Mouse (Mus musculus) hindbrain, embryonic 10.5 days (tissue): ENCODE data around the gene Tmem132c. TPM values are rescaled to one million over a fixed set of nuclear protein-coding genes. Genes with fewer than 3 reads are reported as not detected.

Experiments
- DNase-seq: peaks from one replicate; pipeline ENCODE4 v3.0.0-alpha.2; 2017; ENCODE audit warnings: low spot score
- H3K27ac ChIP-seq: fragments of 300-500 bp; sonication (generic); 2 replicates; pipeline ENCODE4 v1.5.1; 2016; ENCODE audit warnings: mild to moderate bottlenecking, moderate library complexity
- H3K27me3 ChIP-seq: fragments of 300-500 bp; sonication (generic); 2 replicates; pipeline ENCODE4 v1.6.1; 2016; ENCODE audit warnings: mild to moderate bottlenecking; ENCODE audit not compliant: poor library complexity, insufficient read depth, severe bottlenecking
- H3K36me3 ChIP-seq: fragments of 300-500 bp; sonication (generic); 2 replicates; pipeline ENCODE4 v1.6.1; 2016; ENCODE audit warnings: mild to moderate bottlenecking, moderate library complexity
- H3K4me1 ChIP-seq: fragments of 300-500 bp; sonication (generic); replicated peaks from 2 replicates; pipeline ENCODE4 v1.6.1; 2016; ENCODE audit warnings: mild to moderate bottlenecking
- H3K4me3 ChIP-seq: fragments of 300-500 bp; sonication (generic); 2 replicates; pipeline ENCODE4 v1.5.1; 2016; ENCODE audit warnings: mild to moderate bottlenecking, moderate library complexity
- H3K9me3 ChIP-seq: fragments of 300-500 bp; sonication (generic); 2 replicates; pipeline ENCODE4 v1.6.1; 2016; ENCODE audit warnings: mild to moderate bottlenecking, moderate library complexity
- WGBS: fragments of 180-500 bp; shearing (Covaris S2); methylation state at CpG from one replicate; pipeline ENCODE4 v1.1.7; 2016; 5-methylcytosine and 5-hydroxymethylcytosine counted together
- polyA plus RNA-seq: library from polyadenylated mRNA; unstranded; fragments of >200 nt; fragmentation: Nextera tagmentation; extraction: Ambion mirVana; gene quantifications from 2 replicates; pipeline ENCODE4 v1.2.1, GENCODE M21; 2016

The Tmem132c gene
- polyA plus RNA-seq, 1 experiment from 2014 or later, result 24.0 TPM

- DNase-seq, result no peak
- Histone ChIP-seq H3K9me3 (peaks cover 3% of the 10 kb centered on the region; the same call in 1 of the 2 replicates), H3K36me3 (no peaks in the 10 kb centered on the region), H3K4me3 (no peak overlapping the region), H3K4me1 (0 out of 2 replicates have a peak, but pooled peaks cover 7% of the 10 kb centered on the region), H3K27ac (no peak overlapping the region), H3K27me3 (no peaks in the 10 kb centered on the region)
- WGBS, result 81% methylated on average over 7 of the region's 7 CpGs
Measured at GRCm38 (mm10) chr5:127454068-127454467, 212.5 kb downstream of the Tmem132c start.

- 90% methylated on average over 10 of the region's 10 CpGs for WGBS
- no peaks in the 10 kb centered on the region for H3K4me1 ChIP-seq
- no peaks in the 10 kb centered on the region for H3K27me3 ChIP-seq
- no peak for DNase-seq
- no peaks in the 10 kb centered on the region for H3K9me3 ChIP-seq
- H3K36me3 ChIP-seq, result no peaks in the 10 kb centered on the region
- no peak overlapping the region for H3K4me3 ChIP-seq
- H3K27ac ChIP-seq, result no peak overlapping the region
Measured at GRCm38 (mm10) chr5:127456076-127456475, 214.5 kb downstream of the Tmem132c start.

- Histone ChIP-seq H3K4me1 (peaks cover 16% of the 10 kb centered on the region), H3K27me3 (no peaks in the 10 kb centered on the region), H3K36me3 (0 out of 2 replicates have a peak, but pooled peaks cover 2% of the 10 kb centered on the region), H3K4me3 (no peak overlapping the region), H3K27ac (no peak overlapping the region), H3K9me3 (no peaks in the 10 kb centered on the region)
- WGBS, result 55% methylated on average over 5 of the region's 5 CpGs
- DNase-seq, result no peak
Measured at GRCm38 (mm10) chr5:127468151-127468550, 226.5 kb downstream of the Tmem132c start.

DNA sequence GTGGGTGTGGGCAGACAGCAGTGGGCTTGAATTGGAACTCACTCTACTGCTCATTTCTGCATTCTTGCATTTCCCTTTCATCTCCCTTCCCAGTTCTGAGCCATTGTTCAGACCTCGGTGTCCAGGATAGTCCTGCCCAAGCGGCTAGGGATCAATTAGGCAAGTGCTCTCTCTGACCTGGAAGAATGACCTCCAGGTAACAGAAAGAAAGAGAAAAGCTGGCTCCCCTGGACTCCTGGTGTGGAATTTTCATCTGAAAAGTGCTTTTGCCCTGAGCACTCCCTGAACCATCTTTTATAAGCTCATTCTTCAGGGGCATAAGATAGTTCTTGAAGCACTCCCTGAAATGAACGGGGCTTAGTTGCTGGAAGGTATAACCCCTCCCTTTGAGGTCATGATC, 228.7 kb downstream of the Tmem132c start:
- Histone ChIP-seq H3K4me3 (no peak overlapping the region), H3K4me1 (peaks cover 16% of the 10 kb centered on the region), H3K9me3 (no peaks in the 10 kb centered on the region), H3K36me3 (no peaks in the 10 kb centered on the region), H3K27me3 (0 out of 2 replicates have a peak, but pooled peaks cover 4% of the 10 kb centered on the region), H3K27ac (no peak overlapping the region)
- DNase-seq, result no peak
- WGBS, result 33% methylated on average over 3 of the region's 3 CpGs

- no peaks in the 10 kb centered on the region for H3K9me3 ChIP-seq
- WGBS, result 58% methylated on average over 5 of the region's 5 CpGs
- H3K27ac ChIP-seq, result no peak overlapping the region
- H3K4me3 ChIP-seq, result no peak overlapping the region
- no peaks in the 10 kb centered on the region for H3K36me3 ChIP-seq
- peaks cover 9% of the 10 kb centered on the region; the same call in 1 of the 2 replicates for H3K27me3 ChIP-seq
- DNase-seq, result no peak
- peaks cover 19% of the 10 kb centered on the region for H3K4me1 ChIP-seq
Measured at GRCm38 (mm10) chr5:127471902-127472301, 230.3 kb downstream of the Tmem132c start.

GRCm38 (mm10) chr5:127473706-127474105, 232.1 kb downstream of the Tmem132c start:
- H3K4me1 ChIP-seq, result peaks cover 29% of the 10 kb centered on the region
- peaks cover 9% of the 10 kb centered on the region for H3K27me3 ChIP-seq
- 51% methylated on average over 2 of the region's 2 CpGs for WGBS
- no peaks in the 10 kb centered on the region for H3K36me3 ChIP-seq
- no peak overlapping the region for H3K4me3 ChIP-seq
- no peak overlapping the region for H3K27ac ChIP-seq
- no peaks in the 10 kb centered on the region for H3K9me3 ChIP-seq
- no peak for DNase-seq

DNA sequence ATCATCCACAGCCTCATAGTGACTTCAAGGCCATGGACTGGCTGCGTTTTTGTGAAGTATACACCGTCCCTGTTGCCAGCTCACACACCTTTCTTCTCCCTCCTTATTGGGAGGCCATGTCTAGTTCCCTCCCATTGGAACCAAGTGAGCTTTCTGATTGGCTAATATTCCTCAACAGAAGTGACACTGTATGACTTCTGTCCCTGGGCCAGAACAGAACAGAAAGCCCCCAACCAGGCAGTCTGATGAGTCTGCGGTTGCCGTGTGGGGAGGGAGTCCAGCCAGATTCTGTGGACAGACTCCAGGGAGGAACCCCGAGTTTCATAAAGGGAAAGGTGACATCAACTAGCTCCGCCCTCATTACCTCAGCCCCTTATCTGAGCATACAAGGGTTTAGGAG, 233.2 kb downstream of the Tmem132c start:
- Histone ChIP-seq H3K4me3 (no peak overlapping the region), H3K4me1 (peaks cover 37% of the 10 kb centered on the region), H3K36me3 (no peaks in the 10 kb centered on the region), H3K27ac (no peak overlapping the region), H3K27me3 (peaks cover 18% of the 10 kb centered on the region), H3K9me3 (no peaks in the 10 kb centered on the region)
- no peak for DNase-seq
- WGBS, result 91% methylated on average over 6 of the region's 6 CpGs

DNA sequence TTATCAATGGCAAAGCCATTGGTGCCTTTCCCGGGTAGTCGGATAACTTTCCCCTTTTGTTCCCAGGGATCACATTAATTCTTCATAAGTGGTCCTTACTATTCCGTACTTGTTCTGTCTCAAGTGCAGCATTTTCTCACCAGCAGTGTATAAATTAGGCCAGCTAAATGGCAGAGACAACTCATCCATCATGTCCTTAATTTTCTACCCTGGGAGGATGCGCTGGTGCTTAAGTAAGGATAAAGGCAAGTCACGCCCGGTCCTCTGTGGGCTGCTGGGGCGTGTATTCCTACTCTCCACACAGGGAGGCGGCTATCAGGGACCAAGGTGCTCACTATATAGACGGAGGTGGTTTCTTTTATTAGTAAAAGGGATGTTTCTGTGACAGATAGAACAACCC, 236.2 kb downstream of the Tmem132c start:
- Histone ChIP-seq H3K9me3 (no peaks in the 10 kb centered on the region), H3K27me3 (peaks cover 18% of the 10 kb centered on the region), H3K36me3 (no peaks in the 10 kb centered on the region), H3K4me1 (peaks cover 29% of the 10 kb centered on the region), H3K27ac (peak overlapping the region; percentile 40; the same call in 1 of the 2 replicates), H3K4me3 (peak overlapping the region; percentile 18; the same call in 1 of the 2 replicates)
- peak; percentile 24 for DNase-seq
- 21% methylated on average over 9 of the region's 9 CpGs for WGBS

GRCm38 (mm10) chr5:127478322-127478721, 236.7 kb downstream of the Tmem132c start:
- Histone ChIP-seq H3K4me1 (peaks cover 29% of the 10 kb centered on the region), H3K36me3 (0 out of 2 replicates have a peak, but pooled peaks cover under 1% of the 10 kb centered on the region), H3K4me3 (peak overlapping the region; percentile 18; the same call in 1 of the 2 replicates), H3K27ac (peak overlapping the region; percentile 31; the same call in 1 of the 2 replicates), H3K27me3 (peaks cover 18% of the 10 kb centered on the region), H3K9me3 (no peaks in the 10 kb centered on the region)
- WGBS, result 19% methylated on average over 11 of the region's 11 CpGs
- no peak for DNase-seq

- Histone ChIP-seq H3K4me3 (no peak overlapping the region), H3K9me3 (no peaks in the 10 kb centered on the region), H3K4me1 (peaks cover 47% of the 10 kb centered on the region), H3K36me3 (0 out of 2 replicates have a peak, but pooled peaks cover 3% of the 10 kb centered on the region), H3K27me3 (peaks cover 12% of the 10 kb centered on the region), H3K27ac (no peak overlapping the region)
- DNase-seq, result no peak
- whole genome bisulfite sequencing, result 79% methylated on average over 9 of the region's 9 CpGs
Measured at GRCm38 (mm10) chr5:127480931-127481330, 239.3 kb downstream of the Tmem132c start.

GRCm38 (mm10) chr5:127481416-127481815, 239.8 kb downstream of the Tmem132c start:
- 0 out of 2 replicates have a peak, but pooled peaks cover 3% of the 10 kb centered on the region for H3K36me3 ChIP-seq
- no peak overlapping the region for H3K27ac ChIP-seq
- H3K4me3 ChIP-seq, result no peak overlapping the region
- peaks cover 47% of the 10 kb centered on the region for H3K4me1 ChIP-seq
- DNase-seq, result peak; percentile 71
- 27% methylated on average over 5 of the region's 5 CpGs for WGBS
- no peaks in the 10 kb centered on the region for H3K9me3 ChIP-seq
- peaks cover 9% of the 10 kb centered on the region for H3K27me3 ChIP-seq

DNA sequence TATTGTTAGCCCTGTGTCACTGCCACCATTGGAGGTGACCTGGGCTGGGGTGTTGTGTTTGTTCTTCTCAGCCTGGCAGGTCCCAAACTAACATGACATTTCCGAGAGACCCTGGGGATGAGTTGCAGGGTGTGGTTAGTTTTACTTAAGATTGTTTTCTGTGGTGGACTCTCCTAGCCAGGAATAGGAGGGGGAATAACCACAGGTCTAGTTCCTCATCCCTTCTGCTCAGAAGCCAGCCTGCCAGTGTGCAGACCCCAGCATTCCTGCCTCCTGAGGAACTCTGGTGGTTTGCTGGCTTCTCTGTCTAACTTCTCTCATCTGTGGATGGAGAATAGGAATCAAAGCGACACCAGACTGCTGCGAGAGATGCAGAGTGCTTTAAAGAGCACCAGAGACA, 240.7 kb downstream of the Tmem132c start:
- no peak overlapping the region for H3K27ac ChIP-seq
- WGBS, result 86% methylated on average over 3 of the region's 3 CpGs
- peaks cover 40% of the 10 kb centered on the region for H3K4me1 ChIP-seq
- peaks cover 9% of the 10 kb centered on the region for H3K27me3 ChIP-seq
- H3K9me3 ChIP-seq, result peaks cover 7% of the 10 kb centered on the region; the same call in 1 of the 2 replicates
- peaks cover 8% of the 10 kb centered on the region; the same call in 1 of the 2 replicates for H3K36me3 ChIP-seq
- no peak for DNase-seq
- H3K4me3 ChIP-seq, result no peak overlapping the region

DNA sequence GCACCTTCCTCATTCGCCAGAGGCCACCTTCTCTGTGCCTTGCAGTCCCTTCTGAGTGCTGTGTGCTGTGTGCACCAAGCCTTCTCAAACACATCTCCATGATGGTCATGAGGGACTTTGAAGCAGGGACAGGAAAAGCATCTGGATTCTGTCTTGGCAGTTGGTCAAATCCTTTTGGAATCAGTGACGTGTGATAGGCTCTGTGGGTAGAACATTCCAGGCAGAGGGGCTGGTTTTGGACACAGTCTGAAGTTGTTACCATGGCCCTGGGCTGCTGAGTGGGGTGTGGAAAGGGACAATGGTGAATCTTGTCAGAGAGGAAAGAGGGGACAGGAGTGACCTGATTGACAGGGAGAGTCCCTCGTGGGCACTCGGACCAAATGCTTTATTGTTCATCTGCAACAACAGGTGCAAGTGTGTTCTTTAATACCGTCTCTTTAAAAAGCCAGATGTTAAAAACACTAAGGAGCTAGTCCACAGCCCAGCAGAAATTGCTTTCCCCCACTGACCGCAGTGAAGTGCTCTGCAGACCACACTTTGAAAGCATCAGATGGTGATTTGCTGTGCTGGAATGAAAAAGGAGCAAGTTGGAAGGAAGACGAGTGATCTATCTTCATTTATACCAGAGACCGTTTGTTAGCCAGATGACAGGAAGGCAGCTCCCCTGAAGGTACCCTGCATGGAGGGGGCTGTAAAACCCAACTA, 242.5 kb downstream of the Tmem132c start:
- WGBS, result 48% methylated on average over 8 of the region's 8 CpGs
- Histone ChIP-seq H3K36me3 (peaks cover 8% of the 10 kb centered on the region; the same call in 1 of the 2 replicates), H3K27ac (peak overlapping the region; percentile 56; the same call in 1 of the 2 replicates)

More for the DNA sequence above, 242.5 kb downstream of the Tmem132c start:
- Histone ChIP-seq H3K4me3 (no peak overlapping the region), H3K27me3 (peaks cover 5% of the 10 kb centered on the region), H3K9me3 (peaks cover 7% of the 10 kb centered on the region; the same call in 1 of the 2 replicates), H3K4me1 (peaks cover 22% of the 10 kb centered on the region)
- DNase-seq, result no peak
